Mouse (Mus musculus) liver, embryonic 14.5 days (tissue): ENCODE measurements at regions not wholly inside any gene's neighbourhood (a gene's known extent, or its start where the extent isn't known, plus 50 kb on each side); places are given as distances from the start of the nearest gene placed in this dataset.

Experiments
- ATAC-seq: fragments of 200-750 bp; cut with Nextera tagmentation; 2 replicates; pipeline ENCODE4 v1.8.0; 2017; ENCODE audit warnings: moderate number of reproducible peaks, mild to moderate bottlenecking, moderate library complexity; ENCODE audit not compliant: insufficient read depth
- DNase-seq, 3 experiments: peaks; one replicate each; pipeline ENCODE4 v3.0.0-alpha.2; 2012 to 2013; ENCODE audit warnings: low read depth in 3 of 3, low spot score in 3 of 3
- H3K27ac ChIP-seq: fragments of 300-500 bp; sonication (generic); 2 replicates; pipeline ENCODE4 v1.5.1; 2014; ENCODE audit warnings: moderate library complexity, mild to moderate bottlenecking, control low read depth, inconsistent platforms
- H3K27me3 ChIP-seq: fragments of 300-500 bp; sonication (generic); 2 replicates; pipeline ENCODE4 v1.6.1; 2014; ENCODE audit warnings: mild to moderate bottlenecking, low read length, moderate library complexity; ENCODE audit not compliant: control insufficient read depth, insufficient read depth
- H3K36me3 ChIP-seq: fragments of 300-500 bp; sonication (generic); replicated peaks from 2 replicates; pipeline ENCODE4 v1.6.1; 2014; ENCODE audit warnings: low read depth; ENCODE audit not compliant: control insufficient read depth, insufficient read depth
- H3K4me1 ChIP-seq, 2 experiments: fragments of 200-500 bp in 1 of 2; fragments of 300-500 bp in 1 of 2; sonication (generic) in 1 of 2; replicated peaks; 2 replicates each; pipeline ENCODE4 v1.6.1; 2012 to 2014; ENCODE audit warnings: antibody characterized with exemption in 1 of 2, inconsistent platforms in 1 of 2, low read length in 1 of 2; ENCODE audit not compliant: control insufficient read depth in 2 of 2, insufficient read depth in 2 of 2
- H3K4me2 ChIP-seq: fragments of 300-500 bp; sonication (generic); 2 replicates; pipeline ENCODE4 v1.6.1; 2014; ENCODE audit warnings: low read depth, mild to moderate bottlenecking, control low read depth, moderate library complexity
- H3K4me3 ChIP-seq, 2 experiments: fragments of 200-500 bp in 1 of 2; fragments of 300-500 bp in 1 of 2; sonication (generic) in 1 of 2; 2 replicates each; pipeline ENCODE4 v1.5.1; 2012 to 2014; ENCODE audit warnings: low read depth in 2 of 2, low read length in 2 of 2, mild to moderate bottlenecking in 2 of 2, control low read depth in 1 of 2, inconsistent platforms in 1 of 2, moderate library complexity in 1 of 2; ENCODE audit not compliant: insufficient read depth in 1 of 2
- H3K9ac ChIP-seq: fragments of 300-500 bp; sonication (generic); replicated peaks from 2 replicates; pipeline ENCODE4 v1.6.1; 2014; ENCODE audit warnings: mild to moderate bottlenecking, control low read depth, moderate library complexity
- H3K9me3 ChIP-seq: fragments of 300-500 bp; sonication (generic); 2 replicates; pipeline ENCODE4 v1.6.1; 2016; ENCODE audit warnings: low read length, mixed read lengths; ENCODE audit not compliant: control insufficient read depth
- CTCF ChIP-seq: IDR thresholded peaks from 2 replicates; pipeline ENCODE4 v1.5.1; 2016; ENCODE audit warnings: antibody characterized with exemption, low read depth, control low read depth
- EP300 ChIP-seq: IDR thresholded peaks from 2 replicates; pipeline ENCODE4 v1.6.1; 2016; ENCODE audit warnings: antibody characterized with exemption, low read depth
- WGBS: fragments of 180-500 bp; shearing (Covaris S2); extraction: QIAGEN DNeasy Blood & Tissue Kit; methylation state at CpG from one replicate; pipeline ENCODE4 v1.1.7; 2014; ENCODE audit not compliant: insufficient replicate concordance; 5-methylcytosine and 5-hydroxymethylcytosine counted together

- Histone ChIP-seq H3K36me3 (no peaks in the 10 kb centered on the region), H3K4me3 (no peak overlapping the region), H3K4me1 (no peaks in the 10 kb centered on the region), H3K4me2 (no peak overlapping the region), H3K9ac (no peak overlapping the region), H3K9me3 (no peaks in the 10 kb centered on the region), H3K27ac (no peak overlapping the region), H3K27me3 (no peaks in the 10 kb centered on the region)
- ATAC-seq, result no peak
- WGBS, result 10% methylated on average over 1 of the region's 1 CpGs
- TF ChIP-seq CTCF, result no peak
- no peak for TF ChIP-seq EP300
- no peak for DNase-seq
Observed at GRCm38 (mm10) chr1:10854495-10854894, 559.4 kb upstream of the A830018L16Rik start.

GRCm38 (mm10) chr1:10871163-10871853, 542.6 kb upstream of the A830018L16Rik start:
- 69% methylated on average over 5 of the region's 5 CpGs for WGBS
- TF ChIP-seq CTCF, result no peak
- TF ChIP-seq EP300, result no peak
- Histone ChIP-seq H3K27me3 (no peaks in the 10 kb centered on the region), H3K4me1 (no peaks in the 10 kb centered on the region), H3K4me3 (no peak overlapping the region), H3K4me2 (no peak overlapping the region), H3K36me3 (no peaks in the 10 kb centered on the region), H3K9me3 (no peaks in the 10 kb centered on the region), H3K27ac (no peak overlapping the region), H3K9ac (no peak overlapping the region)
- no peak for ATAC-seq
- DNase-seq, result no peak

DNA sequence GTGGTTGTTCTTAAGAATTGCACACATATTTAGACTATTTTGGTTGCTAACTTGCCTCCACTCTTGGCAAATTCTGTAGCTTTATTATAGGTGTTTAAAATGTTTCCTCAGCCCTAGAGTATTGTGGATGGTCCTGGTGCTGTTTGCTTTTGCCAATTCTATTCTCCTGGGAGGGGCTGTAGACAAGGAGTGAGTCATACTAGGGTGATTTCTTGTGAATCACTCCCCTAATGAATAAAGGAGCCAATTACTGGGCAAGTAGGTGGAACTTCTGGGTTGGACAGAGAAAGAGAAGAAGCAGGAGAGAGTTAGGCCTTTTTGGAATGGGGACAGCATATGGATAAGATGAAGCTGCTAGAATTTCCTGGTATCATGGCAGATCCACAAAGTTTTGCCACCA, 541.6 kb upstream of the A830018L16Rik start:
- Histone ChIP-seq H3K4me2 (no peak overlapping the region), H3K4me3 (no peak overlapping the region), H3K27me3 (no peaks in the 10 kb centered on the region), H3K27ac (no peak overlapping the region), H3K36me3 (no peaks in the 10 kb centered on the region), H3K9me3 (no peaks in the 10 kb centered on the region), H3K4me1 (no peaks in the 10 kb centered on the region), H3K9ac (no peak overlapping the region)
- no peak for ATAC-seq
- TF ChIP-seq CTCF (no peak), EP300 (no peak)
- DNase-seq, result no peak

DNA sequence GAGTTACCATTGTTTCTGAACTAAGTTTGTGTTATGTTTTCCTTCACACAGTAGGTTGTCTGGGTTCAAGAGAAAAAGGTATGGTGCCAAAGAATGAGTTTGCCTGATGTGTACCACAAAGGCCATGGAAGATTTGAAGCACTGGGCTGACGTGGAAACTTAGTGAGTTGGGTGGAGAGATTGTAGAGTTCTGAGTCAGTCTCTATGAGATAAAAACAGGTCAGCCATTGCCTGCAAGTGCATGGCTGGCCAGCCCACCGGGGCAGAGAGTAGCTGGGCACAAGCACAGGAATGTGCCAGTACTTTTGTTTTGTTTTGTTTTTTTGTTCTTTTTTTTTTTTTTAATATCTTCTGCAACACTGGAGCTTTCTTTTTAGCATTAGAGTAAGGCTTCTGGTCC, 541.2 kb upstream of the A830018L16Rik start:
- no peaks in the 10 kb centered on the region for H3K4me1 ChIP-seq
- WGBS, result 43% methylated on average over 2 of the region's 2 CpGs
- TF ChIP-seq EP300 (no peak), CTCF (no peak)

DNA sequence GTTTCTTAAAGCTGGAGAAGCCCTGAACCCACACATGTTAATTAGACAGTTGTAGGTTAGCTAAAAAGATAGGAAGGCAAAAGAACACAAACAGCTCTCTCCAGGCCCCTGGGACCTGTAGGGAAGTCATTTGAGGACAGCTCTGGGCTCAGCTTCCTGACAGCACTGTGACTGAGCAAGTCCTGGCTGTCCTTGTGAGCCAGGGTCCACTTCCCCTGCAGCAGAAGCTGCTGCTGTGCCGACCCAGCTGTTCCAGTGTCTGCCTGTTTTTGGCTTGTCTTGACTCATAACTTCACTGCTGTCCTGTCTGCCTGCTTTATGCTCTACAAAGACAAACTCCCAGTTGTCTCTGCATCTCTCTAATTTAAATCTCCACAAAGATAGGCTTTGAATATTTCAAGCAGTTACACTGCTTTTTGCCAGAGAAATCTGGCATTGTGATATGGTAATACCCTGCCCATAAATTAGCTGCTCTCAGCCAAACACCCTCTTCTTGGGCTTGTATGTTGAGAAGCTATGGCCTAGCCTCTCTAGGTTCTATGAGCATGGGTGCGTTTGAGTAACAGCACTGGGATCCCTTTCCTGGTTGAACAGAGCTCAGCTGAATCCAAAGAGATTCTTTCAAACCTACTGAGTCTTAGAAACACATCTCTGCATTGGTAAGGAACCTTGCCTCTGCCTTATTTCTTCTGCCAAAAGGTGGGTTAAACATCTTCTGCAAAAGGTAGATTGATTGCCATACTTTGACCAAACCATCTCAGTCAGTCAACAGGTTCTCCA, 536.3 kb upstream of the A830018L16Rik start:
- TF ChIP-seq CTCF (no peak), EP300 (no peak)
- ATAC-seq (no peak), DNase-seq (no peak)
- 34% methylated on average over 2 of the region's 2 CpGs for WGBS
- H3K27me3 ChIP-seq, result no peaks in the 10 kb centered on the region
- no peak overlapping the region for H3K9ac ChIP-seq
- no peak overlapping the region for H3K27ac ChIP-seq
- H3K36me3 ChIP-seq, result no peaks in the 10 kb centered on the region
- no peaks in the 10 kb centered on the region for H3K9me3 ChIP-seq
- no peaks in the 10 kb centered on the region for H3K4me1 ChIP-seq
- H3K4me2 ChIP-seq, result no peak overlapping the region
- H3K4me3 ChIP-seq, result no peak overlapping the region

More for the DNA sequence above, 541.2 kb upstream of the A830018L16Rik start:
- Histone ChIP-seq H3K36me3 (no peaks in the 10 kb centered on the region), H3K27me3 (no peaks in the 10 kb centered on the region), H3K4me3 (no peak overlapping the region), H3K27ac (no peak overlapping the region), H3K9me3 (no peaks in the 10 kb centered on the region), H3K9ac (no peak overlapping the region), H3K4me2 (no peak overlapping the region)
- ATAC-seq (no peak), DNase-seq (no peak)
